Mouse (Mus musculus) regulatory T cell (primary cell): ENCODE data around the gene Mov10.
"Not testable (repeated sequence)": the region's sequence is repeated elsewhere in the genome, so short reads cannot be mapped to it uniquely, and the experiment has no call there.

ENCODE experiments used
- in situ Hi-C: fragments of 300-600 bp; cut with MboI, MseI; formaldehyde crosslinking; loops from one replicate; pipeline ENCODE4 v1.15.1; 2025; ENCODE audit warnings: high pct_unique_total_duplicates

Gene Mov10

GRCm38 (mm10) chr3:104781471-104781903 lies 36.9 kb downstream of the Mov10 start, which contains the start of gene Fam19a3:
Gene Fam19a3 (minus strand): TSS chr3:104781840.
- in situ Hi-C loops, result loop anchor here (5.0 kb wide), 2 partner anchors 186 to 276 kb away; no protein-coding TSS in a partner anchor

- in situ Hi-C loops, result loop anchor here (5.0 kb wide), 2 partner anchors 187 to 277 kb away; no protein-coding TSS in a partner anchor
These were observed 37.6 kb downstream of the Mov10 start, which contains the start of gene Ppm1j for GRCm38 (mm10) chr3:104780561-104781420. Gene Ppm1j (plus strand): TSS chr3:104781056.

- in situ Hi-C loops, result loop anchor here (5.0 kb wide), 2 partner anchors 187 to 277 kb away; no protein-coding TSS in a partner anchor
These were observed 38.4 kb downstream of the Mov10 start for GRCm38 (mm10) chr3:104779949-104780348.

- in situ Hi-C loops, result no loop called here
These were observed 41.0 kb downstream of the Mov10 start for GRCm38 (mm10) chr3:104777342-104777741.

GRCm38 (mm10) chr3:104773301-104773700 lies 45.1 kb downstream of the Mov10 start:
- in situ Hi-C loops, result loop anchor here (5.0 kb wide), 1 partner anchor 61 kb away; no protein-coding TSS in a partner anchor

GRCm38 (mm10) chr3:104771460-104771859 lies 46.9 kb downstream of the Mov10 start:
- in situ Hi-C loops, result loop anchor here (5.0 kb wide), 1 partner anchor 59 kb away; no protein-coding TSS in a partner anchor

GRCm38 (mm10) chr3:104770918-104771317 lies 47.4 kb downstream of the Mov10 start:
- in situ Hi-C loops, result loop anchor here (5.0 kb wide), 1 partner anchor 59 kb away; no protein-coding TSS in a partner anchor

- in situ Hi-C loops, result loop anchor here (5.0 kb wide), 1 partner anchor 58 kb away; no protein-coding TSS in a partner anchor
These were observed 48.3 kb downstream of the Mov10 start for GRCm38 (mm10) chr3:104770035-104770434.

GRCm38 (mm10) chr3:104769135-104769534 lies 49.2 kb downstream of the Mov10 start:
- in situ Hi-C loops, result no loop called here

GRCm38 (mm10) chr3:104767716-104768115 lies 50.6 kb downstream of the Mov10 start:
- in situ Hi-C loops, result no loop called here

GRCm38 (mm10) chr3:104767141-104767540 lies 51.2 kb downstream of the Mov10 start:
- in situ Hi-C loops, result no loop called here

GRCm38 (mm10) chr3:104765021-104765420 lies 53.3 kb downstream of the Mov10 start:
- in situ Hi-C loops, result no loop called here

- in situ Hi-C loops, result not testable (repeated sequence)
These were observed 56.1 kb downstream of the Mov10 start for GRCm38 (mm10) chr3:104762103-104762863.

- in situ Hi-C loops, result no loop called here
These were observed 59.5 kb downstream of the Mov10 start for GRCm38 (mm10) chr3:104758869-104759268.

GRCm38 (mm10) chr3:104758406-104758805 lies 60.0 kb downstream of the Mov10 start:
- in situ Hi-C loops, result no loop called here

GRCm38 (mm10) chr3:104752845-104753244 lies 65.5 kb downstream of the Mov10 start:
- in situ Hi-C loops, result not testable (repeated sequence)
